Mouse (Mus musculus) spleen, adult 2 months (tissue): ENCODE data around the gene Cd2. TPM values are rescaled to one million over a fixed set of nuclear protein-coding genes. Genes with fewer than 3 reads are reported as not detected.

ENCODE experiments used
- DNase-seq, 2 experiments: peaks; one replicate each; pipeline versions ENCODE4 v3.0.0 to v3.0.0-alpha.2; 2012 to 2021; ENCODE audit warnings: low spot score in 2 of 2, low read depth in 1 of 2
- H3K27ac ChIP-seq: fragments of 200-500 bp; 2 replicates; pipeline ENCODE4 v1.5.1; 2012; ENCODE audit warnings: low read length, inconsistent platforms; ENCODE audit not compliant: insufficient read depth
- H3K27me3 ChIP-seq: fragments of 200-500 bp; 2 replicates; pipeline ENCODE4 v1.6.1; 2012; ENCODE audit warnings: mild to moderate bottlenecking, moderate library complexity, low read length, inconsistent platforms; ENCODE audit not compliant: control insufficient read depth, insufficient read depth
- H3K36me3 ChIP-seq: fragments of 200-500 bp; 2 replicates; pipeline ENCODE4 v1.6.1; 2012; ENCODE audit warnings: mild to moderate bottlenecking, low read length, inconsistent platforms; ENCODE audit not compliant: control insufficient read depth, insufficient read depth
- H3K4me1 ChIP-seq: fragments of 200-500 bp; 2 replicates; pipeline ENCODE4 v1.6.1; 2011; ENCODE audit warnings: inconsistent platforms; ENCODE audit not compliant: control insufficient read depth, insufficient read depth, insufficient read length
- H3K4me3 ChIP-seq: fragments of 200-500 bp; 2 replicates; pipeline ENCODE4 v1.5.1; 2011; ENCODE audit warnings: mild to moderate bottlenecking, inconsistent platforms; ENCODE audit not compliant: insufficient read depth, insufficient read length; ENCODE audit errors: extremely low read depth
- CTCF ChIP-seq: fragments of 200-500 bp; IDR thresholded peaks from 2 replicates; pipeline ENCODE4 v1.5.1; 2011; ENCODE audit warnings: mild to moderate bottlenecking, inconsistent platforms; ENCODE audit not compliant: insufficient read depth, insufficient read length, insufficient replicate concordance; ENCODE audit errors: extremely low read depth
- POLR2A ChIP-seq: fragments of 200-500 bp; IDR thresholded peaks from 2 replicates; pipeline ENCODE4 v1.6.1; 2011; ENCODE audit warnings: low read depth, low read length, inconsistent platforms
- WGBS: fragments of 180-500 bp; shearing (Covaris S2); methylation state at CpG from one replicate; pipeline ENCODE4 v1.1.7; 2018; 5-methylcytosine and 5-hydroxymethylcytosine counted together
- polyA plus RNA-seq: library from polyadenylated mRNA; depleted of rRNA; stranded (reverse); fragments of >200 nt; gene quantifications from 2 replicates; pipeline ENCODE4 v1.2.3, GENCODE M21; 2012; rRNA removed

Cd2 gene
- polyA plus RNA-seq, 1 experiment = 50.2 TPM

DNA sequence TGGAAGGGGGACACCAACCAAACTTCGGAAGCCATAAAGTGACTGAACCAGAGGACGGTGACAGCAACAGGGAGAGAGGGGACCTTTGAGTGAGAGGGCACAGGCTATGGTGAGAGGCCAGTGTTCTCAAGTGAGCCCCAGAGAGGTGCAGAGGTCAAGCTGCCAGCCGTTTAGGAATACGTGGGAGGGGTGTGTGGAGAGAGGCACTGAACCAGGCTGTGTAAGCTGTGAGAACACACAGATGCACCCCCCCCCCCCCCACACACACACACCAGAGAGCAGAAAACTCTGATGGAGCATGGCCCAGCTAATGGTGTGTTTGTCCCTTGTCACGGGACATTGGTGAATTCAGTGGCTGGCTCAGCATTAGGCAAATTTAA, 58.2 kb downstream of the Cd2 start:
- Histone ChIP-seq H3K4me3 (no peak overlapping the region), H3K27ac (no peak overlapping the region), H3K27me3 (no peaks in the 10 kb centered on the region), H3K4me1 (peaks cover 11% of the 10 kb centered on the region; the same call in 1 of the 2 replicates), H3K36me3 (no peaks in the 10 kb centered on the region)
- TF ChIP-seq POLR2A (no peak), CTCF (no peak)
- WGBS = 62% methylated on average over 5 of the region's 5 CpGs
- DNase-seq = no peak

DNA sequence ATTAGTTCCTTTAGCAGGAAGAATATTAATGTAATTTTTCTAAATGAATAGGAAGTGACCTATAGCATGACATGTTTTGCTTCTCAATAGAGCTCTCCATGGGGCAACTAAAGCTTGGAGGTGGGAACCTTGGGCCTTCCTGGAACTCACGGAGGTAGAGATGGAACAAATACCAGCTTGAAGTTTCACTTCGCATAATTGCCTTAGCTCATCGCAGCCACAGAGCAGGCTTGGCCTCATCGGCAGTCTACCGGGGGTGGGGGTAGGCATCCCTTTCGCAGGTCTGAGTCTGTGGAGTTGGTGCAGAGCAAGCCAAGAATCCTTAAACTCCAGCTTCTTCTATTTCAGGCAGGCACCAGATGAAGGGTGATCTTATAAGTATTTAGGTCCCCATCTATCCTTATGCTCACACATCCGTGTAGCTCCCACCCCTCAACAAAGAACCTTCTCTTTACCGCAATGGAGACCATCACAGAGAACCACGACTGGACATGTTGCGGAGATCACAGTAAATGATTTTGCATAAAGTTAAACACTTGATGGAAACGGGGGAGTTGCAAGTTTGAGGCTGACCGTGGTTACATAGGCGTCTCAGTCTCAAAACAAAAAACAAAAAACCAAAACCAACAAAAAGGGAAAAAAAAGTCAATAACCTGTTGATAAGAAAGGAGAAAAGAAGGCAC, 58.7 kb downstream of the Cd2 start:
- WGBS = 53% methylated on average over 13 of the region's 13 CpGs
- Histone ChIP-seq H3K4me3 (no peak overlapping the region), H3K4me1 (peaks cover 11% of the 10 kb centered on the region; the same call in 1 of the 2 replicates), H3K36me3 (no peaks in the 10 kb centered on the region), H3K27me3 (no peaks in the 10 kb centered on the region), H3K27ac (peak overlapping the region; percentile 60)
- TF ChIP-seq CTCF (no peak), POLR2A (no peak)
- DNase-seq = peak in 1 of 2 experiments; percentile 38

DNA sequence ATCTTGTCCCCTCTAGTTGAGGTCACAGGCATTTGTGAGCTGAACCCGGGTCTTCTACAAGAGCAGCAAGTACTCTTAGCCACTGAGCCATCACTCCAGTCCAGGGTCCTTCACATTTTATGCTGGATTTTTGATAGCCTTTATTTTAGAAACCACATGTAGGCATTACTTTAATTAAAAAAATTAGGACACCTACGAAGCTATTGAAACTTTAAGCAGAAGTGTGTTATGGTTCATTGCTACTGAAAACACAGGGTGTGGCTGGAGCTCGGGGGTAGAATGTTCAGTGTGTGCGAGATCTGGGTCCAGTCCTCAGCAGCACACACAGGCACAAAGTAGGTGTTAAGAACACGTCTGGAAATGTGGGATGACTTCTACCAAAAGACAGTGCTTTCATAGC, 59.7 kb downstream of the Cd2 start:
- WGBS = 50% methylated on average over 5 of the region's 5 CpGs
- Histone ChIP-seq H3K4me1 (peaks cover 11% of the 10 kb centered on the region; the same call in 1 of the 2 replicates), H3K36me3 (no peaks in the 10 kb centered on the region), H3K27ac (peak overlapping the region; percentile 48; the same call in 1 of the 2 replicates), H3K4me3 (no peak overlapping the region), H3K27me3 (no peaks in the 10 kb centered on the region)
- TF ChIP-seq POLR2A (no peak), CTCF (no peak)
- peak in 1 of 2 experiments; percentile 46 for DNase-seq

Other genes with a start within 250 kb of the Cd2 start
- gene Ptgfrn, start 177.7 kb downstream of the Cd2 start, polyA plus RNA-seq = 3.6 and 5.3 TPM in 2 replicates
- gene Igsf3, start 89.1 kb upstream of the Cd2 start, polyA plus RNA-seq = 1.4 and 2.1 TPM in 2 replicates